Mouse (Mus musculus) left cerebral cortex, postnatal 14 days (tissue): ENCODE measurements around the gene Ankrd52. TPM values are rescaled to one million over a fixed set of nuclear protein-coding genes. Genes with fewer than 3 reads are reported as not detected.

Source experiments
- DNase-seq, 2 experiments: peaks; one replicate each; pipeline ENCODE4 v3.0.0; 2021 to 2022; ENCODE audit warnings: low spot score in 2 of 2, mixed read lengths in 1 of 2
- intact Hi-C: fragments of 180-260 bp; cut with DNase I; formaldehyde crosslinking; loops from one replicate; pipeline ENCODE4 v1.15.1; 2025
- total RNA-seq, 2 experiments: library from RNA; stranded (reverse); gene quantifications; 2 replicates each; pipeline ENCODE4 v1.2.3; 2021

Ankrd52 gene
- total RNA-seq, 2 experiments from 2014 or later: 80.3 to 84.3 TPM

DNA sequence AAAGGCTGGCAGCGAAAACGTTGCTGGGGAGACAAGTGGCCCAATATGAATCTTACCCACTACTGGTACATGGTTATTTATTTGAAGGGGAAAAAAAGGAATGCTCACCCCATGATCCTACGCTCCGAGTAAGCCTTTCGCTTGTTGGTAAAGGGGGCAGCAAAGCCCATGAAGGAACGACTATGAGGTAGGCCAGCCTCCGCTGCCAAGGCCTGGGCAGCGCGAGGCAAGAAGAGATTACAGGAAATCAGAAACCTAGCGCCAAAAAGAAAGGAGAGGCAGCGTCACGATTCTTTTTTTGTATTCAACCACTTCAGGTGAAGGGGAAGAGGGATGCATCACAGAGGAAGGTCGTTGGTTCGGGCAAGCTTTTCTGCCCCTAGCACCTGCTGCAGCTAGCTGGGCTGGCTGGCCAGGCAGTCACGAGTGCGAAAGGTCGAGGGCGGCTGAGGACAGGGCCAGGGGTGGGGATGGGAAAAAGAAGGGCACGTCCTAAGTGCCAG is 9.0 kb upstream of the Ankrd52 start:
- no peak for DNase-seq
- intact Hi-C loops: loop anchor here (5.0 kb wide), 1 partner anchor 89 kb away; the partner anchor contains the start of gene Smarcc2

DNA sequence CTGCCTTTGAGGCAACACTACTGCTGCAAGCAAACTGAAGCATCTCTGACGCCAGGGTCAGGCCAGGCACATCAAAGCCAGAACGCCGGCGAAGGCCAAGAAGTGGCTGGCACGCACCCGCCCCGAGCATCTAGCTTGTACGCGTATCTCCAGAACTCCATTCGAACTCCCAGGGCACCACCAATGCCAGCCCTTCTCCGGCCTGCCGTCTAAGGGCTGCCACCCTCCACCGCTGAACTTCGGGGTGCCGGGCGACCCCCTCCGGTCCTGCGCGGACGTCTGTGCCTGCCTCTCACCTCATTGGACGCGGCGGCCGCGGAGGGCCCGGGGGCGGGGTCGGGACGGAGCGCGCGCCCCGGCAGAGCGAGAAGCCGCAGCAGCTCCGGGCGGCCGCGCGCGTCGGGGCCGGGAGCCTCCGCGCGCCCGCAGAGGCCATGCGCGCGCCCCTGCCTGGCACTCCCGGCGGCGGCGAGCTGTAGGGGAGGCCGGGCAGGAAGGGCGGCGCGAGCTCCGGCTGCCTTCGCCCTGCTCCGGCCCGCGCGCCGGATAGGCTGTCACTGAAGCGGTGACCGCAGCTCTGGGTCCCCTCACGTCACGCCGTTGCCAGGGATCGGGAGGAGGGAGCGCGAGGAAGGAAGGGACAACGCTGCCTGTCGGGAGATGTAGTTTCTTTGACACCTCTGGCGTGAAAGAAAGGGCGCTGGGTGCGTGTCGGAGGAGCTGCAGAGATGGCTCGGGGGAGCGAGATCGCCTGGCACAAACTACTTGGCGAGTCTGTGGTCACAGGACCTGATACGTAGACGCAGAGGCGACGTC is 8.3 kb upstream of the Ankrd52 start, which contains the start of gene Coq10a:
Gene Coq10a, minus strand, starts transcription at position 596 of the 816 bp plus-strand sequence.
- intact Hi-C loops: loop anchor here (5.0 kb wide), 1 partner anchor 89 kb away; the partner anchor contains the start of gene Smarcc2
- peak; percentile 90 to 96 for DNase-seq

DNA sequence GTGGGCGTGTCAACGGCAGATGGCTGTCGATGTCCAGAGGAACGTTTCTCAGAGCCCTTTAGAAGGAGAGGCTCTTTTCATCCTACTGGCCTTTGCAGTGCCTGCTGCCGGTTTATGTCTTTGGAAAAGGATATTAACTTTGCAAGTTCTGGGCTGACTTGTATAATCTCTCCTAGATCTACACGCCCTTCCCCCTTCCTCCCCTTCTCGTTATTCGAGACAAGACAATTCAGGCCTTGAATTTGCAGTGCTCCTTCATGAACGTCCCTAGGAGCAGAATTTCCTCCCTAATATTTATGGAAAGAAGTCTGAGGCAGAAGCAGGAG is 7.7 kb upstream of the Ankrd52 start:
- DNase-seq: no peak
- intact Hi-C loops: loop anchor here (5.0 kb wide), 1 partner anchor 88 kb away; the partner anchor contains the start of gene Smarcc2

DNA sequence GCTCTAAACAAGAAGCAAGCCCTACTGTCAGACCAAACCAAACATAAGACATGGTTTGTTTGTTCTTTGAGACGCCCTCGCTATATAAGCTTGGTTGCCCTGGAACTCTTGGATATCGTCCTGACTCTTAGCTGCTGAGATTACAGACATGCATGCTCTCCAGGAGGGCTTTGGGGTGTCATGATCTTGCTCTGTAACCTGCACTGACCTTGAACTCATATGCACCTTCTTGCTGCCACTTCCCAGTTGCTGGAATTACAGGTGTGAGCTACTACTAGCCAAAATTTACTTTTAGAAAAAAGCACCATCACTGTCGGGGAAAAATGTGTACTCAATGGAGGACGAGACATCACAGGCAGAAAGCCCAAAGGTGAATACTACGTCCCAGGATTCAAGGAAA is 7.3 kb upstream of the Ankrd52 start:
- intact Hi-C loops: loop anchor here (5.0 kb wide), 1 partner anchor 88 kb away; the partner anchor contains the start of gene Smarcc2
- DNase-seq: no peak

DNA sequence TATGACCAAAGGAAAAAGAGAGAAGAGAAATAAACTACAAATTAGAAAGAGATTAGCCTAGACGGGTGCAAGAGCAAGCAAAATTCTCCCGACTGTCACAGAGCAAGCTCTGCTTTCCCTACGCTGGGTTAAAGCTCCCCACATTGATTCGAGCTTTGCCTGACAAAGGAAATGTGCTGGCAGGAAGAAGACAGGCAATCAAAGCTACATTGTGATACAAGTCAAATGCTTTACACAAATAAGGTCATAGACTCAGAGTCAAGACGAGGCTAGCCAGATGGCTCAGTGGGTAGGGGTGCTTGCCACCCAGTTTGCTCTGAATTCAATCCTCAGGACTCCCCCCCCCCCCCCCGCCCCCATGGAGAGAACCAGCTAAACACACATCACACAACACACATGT is 6.9 kb upstream of the Ankrd52 start:
- intact Hi-C loops: loop anchor here (10.0 kb wide), 1 partner anchor 175 kb away; the partner anchor contains the start of genes Rpl41 and Zc3h10
- no peak for DNase-seq

DNA sequence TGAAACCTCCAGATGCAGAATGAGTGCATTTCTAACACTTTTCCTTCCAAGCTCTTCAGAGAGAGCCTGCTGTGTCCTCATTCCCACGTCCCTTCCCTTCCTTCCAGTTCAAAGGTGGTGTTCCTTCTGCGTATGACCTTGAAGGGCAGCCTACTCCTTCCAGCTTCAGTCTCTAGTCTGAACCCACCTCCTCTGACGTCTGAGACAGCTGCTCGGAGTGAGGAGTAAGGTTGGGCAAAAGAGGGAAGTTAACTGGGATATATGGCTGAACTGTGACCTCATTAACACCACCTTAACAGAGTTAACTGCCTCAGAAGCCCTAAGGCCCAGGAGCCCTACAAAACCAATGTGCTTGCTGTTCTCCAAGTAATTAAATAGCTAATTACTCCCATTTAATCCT is 6.3 kb upstream of the Ankrd52 start:
- DNase-seq: no peak
- intact Hi-C loops: loop anchor here (10.0 kb wide), 1 partner anchor 174 kb away; the partner anchor contains the start of genes Rpl41 and Zc3h10

DNA sequence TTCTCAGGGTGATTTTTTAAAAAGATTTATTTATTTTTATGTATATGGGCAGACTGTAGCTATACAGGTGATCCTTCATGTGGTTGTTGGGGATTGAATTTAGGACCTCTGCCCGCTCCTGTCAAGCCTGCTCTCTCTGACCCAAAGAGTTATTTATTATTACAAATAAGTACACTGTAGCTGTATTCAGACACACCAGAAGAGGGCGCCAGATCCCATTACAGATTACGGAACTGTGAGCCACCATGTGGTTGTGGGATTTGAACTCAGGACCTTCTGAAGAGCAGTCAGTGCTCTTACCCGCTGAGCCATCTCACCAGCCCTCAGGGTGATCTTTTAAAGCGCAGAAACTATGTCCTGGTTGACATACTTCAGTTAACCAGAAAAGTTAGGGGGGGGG is 4.8 kb upstream of the Ankrd52 start:
- intact Hi-C loops: loop anchor here (10.0 kb wide), 1 partner anchor 173 kb away; the partner anchor contains the start of genes Rpl41 and Zc3h10
- no peak for DNase-seq

DNA sequence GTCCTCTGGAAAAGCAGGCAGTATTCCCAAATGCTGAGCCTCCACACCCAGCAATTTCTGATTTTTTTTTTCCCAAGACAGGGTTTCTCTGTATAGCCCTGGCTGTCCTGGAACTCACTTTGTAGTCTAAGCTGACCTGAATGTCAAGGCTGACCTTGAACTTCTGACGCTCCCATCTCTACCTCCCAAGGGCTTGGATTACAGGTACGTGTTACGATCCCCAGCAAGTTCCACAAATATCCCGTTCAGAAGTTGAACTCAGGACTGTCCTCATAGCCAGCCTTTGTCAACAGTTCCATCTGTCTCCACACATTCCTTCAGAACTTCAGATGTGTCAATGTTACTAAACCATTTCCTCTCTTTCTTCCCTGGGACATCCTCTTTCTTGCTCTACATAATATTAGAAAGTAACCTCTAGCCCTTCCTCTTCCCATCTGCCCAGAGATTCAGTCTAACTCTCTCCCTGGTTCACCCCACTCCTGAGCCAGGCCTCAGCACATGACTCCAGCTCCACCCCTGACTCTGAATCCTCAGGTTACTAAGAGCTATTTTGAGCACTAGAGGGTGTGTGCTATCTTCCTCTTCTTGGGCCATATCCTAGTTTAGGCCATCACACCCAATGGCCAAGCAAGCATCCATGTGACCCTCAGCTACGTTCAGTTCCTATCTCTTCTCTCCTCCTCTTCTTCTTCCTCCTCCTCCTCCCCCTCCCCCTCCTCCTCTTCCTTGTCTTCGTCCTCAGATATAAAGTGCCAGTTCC is 3.7 kb upstream of the Ankrd52 start:
- intact Hi-C loops: loop anchor here (10.0 kb wide), 1 partner anchor 172 kb away; the partner anchor contains the start of genes Rpl41 and Zc3h10

DNA sequence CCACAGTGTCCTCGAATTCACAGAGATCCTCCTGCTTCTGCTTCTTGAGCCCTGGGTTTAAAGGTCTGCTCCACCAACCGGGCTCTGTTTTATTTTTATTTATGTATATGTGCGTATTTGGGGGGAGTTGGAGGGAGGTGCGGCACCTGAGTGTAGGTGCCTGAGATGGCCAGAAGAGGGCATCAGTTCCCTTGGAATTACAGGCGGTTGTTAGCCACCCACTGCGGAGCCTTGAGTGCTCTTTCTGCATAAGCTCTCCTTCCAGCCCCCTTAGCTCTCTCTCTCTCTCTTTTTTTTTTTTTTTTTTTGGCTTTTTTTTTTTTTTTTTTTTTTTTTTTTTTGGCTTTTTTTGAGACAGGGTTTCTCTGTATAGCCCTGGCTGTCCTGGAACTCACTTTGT is 2.5 kb upstream of the Ankrd52 start:
- intact Hi-C loops: loop anchor here (10.0 kb wide), 1 partner anchor 170 kb away; the partner anchor contains the start of genes Rpl41 and Zc3h10
- DNase-seq: peak; percentile 9 to 47

More for the DNA sequence above, 3.7 kb upstream of the Ankrd52 start:
- no peak for DNase-seq

DNA sequence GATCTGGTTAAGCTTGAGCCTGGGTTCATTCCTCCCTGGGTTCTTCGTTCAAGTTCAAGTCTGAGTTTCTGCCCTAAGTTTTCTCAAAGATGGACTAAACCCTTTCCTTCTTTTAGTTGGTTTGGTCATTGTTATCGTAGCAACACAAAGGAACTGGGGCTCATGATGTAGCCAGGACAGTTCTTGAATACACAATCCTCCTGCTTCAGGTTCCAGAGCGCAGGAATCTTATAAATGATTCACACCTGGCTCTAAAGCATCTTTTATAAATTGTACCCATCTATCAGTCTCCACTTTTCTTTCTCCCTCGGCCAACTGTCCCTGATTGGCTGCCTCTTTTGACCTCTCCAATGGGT is 838 bp upstream of the Ankrd52 start:
- intact Hi-C loops: loop anchor here (10.0 kb wide), 1 partner anchor 169 kb away; the partner anchor contains the start of genes Rpl41 and Zc3h10
- no peak for DNase-seq

DNA sequence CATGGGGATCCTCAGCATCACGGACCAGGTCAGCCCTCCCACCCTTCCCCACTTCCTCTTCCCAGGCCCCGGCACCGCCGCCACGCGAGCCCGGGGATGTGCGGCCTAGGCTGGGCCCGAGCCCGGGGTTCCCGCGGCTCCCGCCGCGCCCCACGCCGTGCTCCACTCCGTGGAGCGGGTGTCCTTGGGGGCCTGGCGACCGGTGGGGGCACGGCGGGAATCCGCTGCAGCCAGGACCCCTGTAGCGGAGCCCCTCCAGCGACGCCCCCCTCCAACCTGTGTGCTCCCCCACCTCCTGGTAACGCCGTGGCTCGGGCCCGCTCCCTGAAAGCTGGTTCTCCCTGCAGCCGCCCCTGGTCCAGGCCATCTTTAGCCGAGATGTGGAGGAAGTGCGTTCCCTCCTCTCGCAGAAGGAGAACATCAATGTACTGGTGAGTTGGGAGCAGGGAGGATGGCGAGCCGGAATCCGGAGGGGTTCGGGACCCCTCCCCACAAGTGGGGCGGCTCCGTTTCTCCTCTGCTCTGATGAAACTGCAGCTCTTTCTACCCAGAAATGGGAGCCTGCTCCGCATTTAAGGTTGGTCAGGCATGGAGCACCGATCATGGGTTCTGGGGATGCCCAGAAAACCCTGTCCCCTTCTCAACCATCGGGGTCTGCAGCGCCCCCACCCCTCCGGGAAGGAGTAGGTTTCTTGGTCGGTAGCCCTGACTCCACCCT is 466 bp downstream of the Ankrd52 start:
- intact Hi-C loops: loop anchor here (10.0 kb wide), 1 partner anchor 167 kb away; the partner anchor contains the start of genes Rpl41 and Zc3h10
- DNase-seq: peak in 1 of 2 experiments; percentile 47

DNA sequence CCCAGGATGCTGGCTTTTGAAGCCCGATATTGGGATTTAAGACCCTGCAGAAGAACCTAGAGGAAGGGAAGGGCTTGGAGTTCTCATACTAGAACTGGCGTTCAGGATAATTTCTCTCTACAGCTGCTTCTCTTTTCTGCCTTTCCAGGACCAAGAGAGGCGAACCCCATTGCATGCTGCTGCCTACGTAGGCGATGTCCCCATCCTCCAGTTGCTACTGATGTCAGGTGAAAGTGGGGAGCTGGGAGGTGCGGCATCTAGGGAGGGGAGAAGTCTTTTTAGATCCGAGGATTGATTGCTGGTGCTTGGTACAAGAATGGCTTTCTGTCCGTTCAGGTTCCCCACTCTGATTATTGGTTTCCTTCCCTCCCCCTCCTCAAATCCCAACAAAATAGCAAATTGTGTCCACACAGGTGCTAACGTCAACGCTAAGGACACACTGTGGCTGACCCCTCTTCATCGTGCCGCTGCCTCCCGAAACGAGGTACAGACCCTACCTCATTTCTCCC is 1.1 kb downstream of the Ankrd52 start:
- DNase-seq: no peak
- intact Hi-C loops: loop anchor here (10.0 kb wide), 1 partner anchor 167 kb away; the partner anchor contains the start of genes Rpl41 and Zc3h10

DNA sequence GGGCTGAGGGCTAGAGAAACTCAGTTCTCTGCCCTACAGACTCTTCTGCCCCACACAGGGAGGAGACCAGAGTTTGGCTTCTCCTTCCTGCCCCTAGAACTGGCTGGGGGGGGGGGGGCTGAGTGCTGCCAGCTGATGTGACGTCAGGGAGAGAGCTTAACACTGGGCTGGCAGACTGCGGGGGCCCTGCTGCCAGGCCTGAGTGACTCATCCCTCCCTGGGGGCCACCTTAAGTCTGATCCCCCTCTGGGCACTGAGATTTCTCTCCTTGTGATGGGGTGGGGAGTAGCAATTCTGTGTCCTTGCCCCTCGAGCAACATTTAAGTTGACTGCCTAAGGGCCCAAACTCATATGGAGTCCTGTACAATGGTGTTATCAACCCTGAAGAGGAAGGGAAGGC is 1.5 kb downstream of the Ankrd52 start:
- intact Hi-C loops: loop anchor here (10.0 kb wide), 1 partner anchor 166 kb away; the partner anchor contains the start of genes Rpl41 and Zc3h10
- no peak for DNase-seq

DNA sequence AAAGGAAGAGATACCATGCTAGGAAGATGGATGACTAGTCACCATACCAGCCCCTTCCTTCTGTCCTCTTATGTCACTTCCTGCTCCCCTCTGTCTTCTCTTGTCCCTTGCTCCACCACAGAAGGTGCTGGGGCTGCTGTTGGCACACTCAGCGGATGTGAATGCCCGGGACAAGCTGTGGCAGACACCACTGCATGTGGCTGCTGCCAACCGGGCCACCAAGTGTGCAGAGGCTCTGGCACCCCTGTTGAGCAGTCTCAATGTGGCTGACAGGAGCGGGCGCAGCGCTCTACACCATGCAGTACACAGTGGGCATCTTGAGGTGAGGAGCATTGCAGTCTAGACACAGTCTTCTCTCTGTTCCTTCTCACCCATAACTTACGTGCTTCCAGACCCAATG is 2.3 kb downstream of the Ankrd52 start:
- DNase-seq: no peak
- intact Hi-C loops: loop anchor here (10.0 kb wide), 1 partner anchor 166 kb away; the partner anchor contains the start of genes Rpl41 and Zc3h10

DNA sequence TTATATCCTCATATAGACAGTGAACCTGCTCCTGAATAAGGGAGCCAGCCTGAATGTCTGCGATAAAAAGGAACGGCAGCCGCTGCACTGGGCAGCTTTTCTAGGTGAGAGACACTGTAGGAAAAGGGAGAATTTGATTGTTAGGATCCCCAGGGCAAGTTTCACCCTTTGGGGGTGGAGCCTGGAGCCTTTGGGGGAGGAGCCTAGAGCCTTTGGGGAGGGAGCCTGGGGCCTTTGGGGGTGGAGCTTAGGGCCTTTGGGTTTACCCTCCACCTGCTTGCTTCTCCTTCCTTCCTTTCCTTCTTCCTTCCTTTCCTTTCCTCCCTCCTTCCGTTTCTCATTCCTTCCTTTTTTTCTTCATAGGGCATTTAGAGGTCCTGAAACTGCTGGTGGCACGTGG is 3.6 kb downstream of the Ankrd52 start:
- intact Hi-C loops: no loop called here
- DNase-seq: no peak

DNA sequence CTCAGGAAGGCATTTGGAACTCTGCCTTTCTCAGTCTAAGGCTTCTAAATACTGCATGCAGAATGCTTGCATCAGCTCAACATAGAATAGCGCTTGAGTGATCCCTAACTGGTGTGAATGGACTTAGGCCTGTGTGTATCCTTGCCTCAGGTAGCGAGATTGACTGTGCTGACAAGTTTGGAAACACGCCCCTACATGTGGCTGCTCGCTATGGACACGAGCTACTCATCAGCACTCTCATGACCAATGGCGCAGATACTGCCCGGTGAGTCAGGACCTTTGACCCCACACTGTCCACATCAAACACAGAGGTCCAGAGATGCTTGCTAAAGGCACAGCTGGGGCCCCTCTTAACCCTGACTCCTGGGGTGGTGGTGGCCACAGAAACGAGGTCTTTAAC is 5.6 kb downstream of the Ankrd52 start:
- DNase-seq: no peak
- intact Hi-C loops: no loop called here

DNA sequence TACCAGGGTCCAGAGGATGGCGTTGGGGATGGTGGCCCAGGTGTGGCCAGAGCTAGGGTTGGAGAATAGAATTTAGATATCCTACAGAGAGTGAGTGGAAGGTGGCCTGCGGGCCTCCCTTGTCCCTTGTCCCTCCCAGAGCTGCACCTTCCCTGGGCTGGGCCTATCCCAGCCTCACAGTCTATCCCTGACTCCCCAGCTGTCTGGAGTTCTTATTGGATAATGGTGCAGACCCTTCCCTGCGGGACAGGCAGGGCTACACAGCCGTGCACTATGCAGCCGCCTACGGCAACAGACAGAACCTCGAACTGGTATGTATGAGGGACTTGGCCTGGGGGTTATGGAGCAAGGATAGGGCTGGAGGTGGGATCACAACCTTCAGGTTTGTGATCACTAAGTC is 9.0 kb downstream of the Ankrd52 start:
- intact Hi-C loops: no loop called here
- DNase-seq: no peak

DNA sequence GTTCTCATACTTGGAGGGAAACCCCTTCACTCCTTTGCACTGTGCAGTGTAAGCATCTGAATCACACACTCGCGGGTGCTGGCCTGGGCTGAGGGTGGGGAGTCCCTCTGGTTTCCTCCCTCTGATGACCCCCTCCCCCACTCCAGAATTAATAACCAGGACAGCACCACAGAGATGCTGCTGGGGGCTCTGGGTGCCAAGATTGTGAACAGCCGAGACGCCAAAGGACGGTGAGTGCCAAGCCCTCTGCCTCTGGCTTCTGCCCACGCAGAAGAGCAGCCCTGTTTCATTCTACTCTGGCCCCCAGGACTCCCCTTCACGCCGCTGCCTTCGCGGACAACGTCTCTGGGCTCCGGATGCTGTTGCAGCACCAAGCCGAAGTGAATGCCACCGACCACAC is 12.0 kb downstream of the Ankrd52 start:
- DNase-seq: no peak
- intact Hi-C loops: no loop called here

DNA sequence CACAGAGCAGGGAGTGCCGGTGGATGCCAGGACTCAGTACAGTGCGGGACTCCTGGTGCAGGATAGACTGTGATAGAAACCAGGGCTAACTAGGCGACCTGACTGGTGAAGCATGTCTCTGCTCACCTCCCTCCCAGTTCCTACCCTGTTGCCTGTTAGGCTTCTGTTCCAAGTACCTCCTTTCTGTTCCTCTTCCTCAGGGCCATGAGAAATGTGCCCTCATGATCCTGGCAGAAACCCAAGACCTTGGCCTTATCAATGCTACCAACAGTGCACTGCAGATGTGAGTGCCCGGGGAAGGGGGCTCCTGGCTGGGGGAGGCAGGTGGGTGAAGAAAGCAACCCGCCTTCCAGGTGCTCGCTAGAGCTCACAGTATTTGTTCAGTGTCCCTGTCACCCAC is 12.7 kb downstream of the Ankrd52 start:
- no peak for DNase-seq
- intact Hi-C loops: no loop called here
